Mouse (Mus musculus) kidney, adult 9 months (tissue): ENCODE results near the gene Car12.

Experiments used
- DNase-seq: peaks from one replicate; pipeline ENCODE4 v3.0.0; 2022

Car12 gene

DNA sequence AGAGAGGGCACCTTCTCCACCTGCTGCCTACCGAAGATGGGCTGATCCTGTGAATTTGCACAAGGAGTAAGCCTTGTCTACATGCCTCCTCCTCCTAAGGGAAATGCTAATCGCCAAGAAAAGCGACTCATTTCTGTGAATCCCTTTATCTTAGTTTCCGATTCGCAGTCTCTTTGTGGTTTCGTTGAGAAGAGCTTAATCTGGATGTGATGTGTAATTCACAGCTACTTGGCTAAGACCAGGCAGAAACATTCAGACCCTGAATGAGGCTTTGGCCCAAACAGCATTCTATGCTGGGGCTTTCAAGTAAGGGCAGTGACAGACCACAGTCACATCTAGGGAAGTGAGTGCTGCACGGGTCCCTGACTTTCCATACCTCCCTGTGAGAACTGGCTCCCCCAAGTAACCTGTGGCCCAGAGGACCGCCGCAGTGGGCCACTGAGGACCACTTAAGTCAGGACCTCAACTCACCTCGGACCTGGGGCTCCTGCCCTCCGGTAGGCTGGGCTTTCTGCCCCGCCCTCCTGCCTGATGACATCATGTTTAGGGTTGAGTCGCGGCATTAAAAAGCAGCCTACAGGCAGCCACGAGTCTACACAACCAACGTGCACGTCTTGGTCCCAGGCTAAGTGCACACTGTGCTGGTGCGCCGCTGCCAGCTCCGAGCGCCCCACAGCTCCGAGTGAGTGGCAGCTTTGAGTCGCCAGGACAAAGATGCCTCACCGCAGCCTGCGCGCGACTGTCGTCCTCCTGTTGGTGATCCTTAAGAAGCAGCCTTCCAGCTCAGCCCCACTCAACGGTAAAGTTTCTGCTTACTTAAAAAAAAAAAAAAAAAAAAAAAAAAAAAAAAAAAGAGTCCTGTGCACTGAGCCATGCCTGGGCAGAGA lies at the start of gene Car12:
TSS of gene Car12 (plus strand) at position 552 of the 887 bp plus-strand sequence.
- DNase-seq, result peak; percentile 74

DNA sequence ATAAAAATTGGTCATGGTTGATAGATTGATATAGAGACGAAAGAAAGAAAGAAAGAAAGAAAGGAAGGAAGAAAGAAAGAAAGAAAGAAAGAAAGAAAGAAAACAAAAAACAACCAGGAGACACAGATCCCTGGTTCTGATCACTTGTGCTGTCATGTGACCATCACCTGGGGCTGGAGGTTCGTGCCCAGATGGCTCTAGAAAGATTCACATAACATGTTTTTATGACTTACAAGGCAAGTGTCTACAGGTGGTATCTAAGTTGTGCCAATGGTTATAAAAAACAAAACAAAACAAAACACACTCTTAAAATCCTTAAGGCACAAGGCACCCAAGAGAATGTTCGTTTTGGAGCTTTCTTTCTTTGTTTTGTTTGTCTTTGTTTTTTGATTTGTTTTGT lies 49.7 kb upstream of the Car12 start:
- no peak for DNase-seq

DNA sequence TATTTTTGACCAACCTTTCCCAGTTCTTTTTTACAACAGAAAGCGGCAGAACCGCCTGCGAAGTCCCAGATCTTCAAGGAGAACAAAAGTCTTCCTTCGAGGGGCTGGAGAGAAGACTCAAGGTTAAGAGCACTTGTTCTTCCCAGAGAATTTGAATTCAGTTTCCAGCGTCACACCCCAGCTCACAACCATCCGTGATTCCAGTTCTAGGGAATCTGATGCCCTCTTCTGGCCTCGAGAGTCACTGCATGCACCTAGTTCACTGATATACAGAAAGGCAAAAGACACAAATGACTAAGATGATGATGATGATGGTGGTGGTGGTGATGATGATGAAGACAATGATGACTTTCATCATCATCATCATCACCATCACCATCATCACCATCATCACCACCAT lies 48.9 kb upstream of the Car12 start:
- DNase-seq, result no peak

DNA sequence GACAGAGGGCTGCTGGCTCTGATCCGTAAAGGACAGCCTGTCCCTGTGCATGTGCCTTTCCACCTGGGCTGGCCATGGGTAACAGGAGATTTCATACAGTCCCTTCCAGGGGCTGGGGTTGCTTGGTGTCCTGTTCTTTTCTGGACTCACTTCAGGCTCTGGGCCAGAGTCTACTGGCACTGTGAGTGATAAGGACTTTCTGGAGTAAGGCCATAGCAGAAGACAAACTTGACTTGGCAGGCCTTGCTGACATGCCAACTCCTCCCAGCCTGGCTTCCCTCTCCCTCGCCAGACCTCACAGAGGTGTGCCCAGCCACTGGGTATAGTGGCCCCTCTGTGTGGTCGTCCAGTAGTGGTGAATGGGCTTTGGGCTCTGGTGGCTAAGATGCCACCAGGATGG lies 47.3 kb upstream of the Car12 start:
- DNase-seq, result no peak

DNA sequence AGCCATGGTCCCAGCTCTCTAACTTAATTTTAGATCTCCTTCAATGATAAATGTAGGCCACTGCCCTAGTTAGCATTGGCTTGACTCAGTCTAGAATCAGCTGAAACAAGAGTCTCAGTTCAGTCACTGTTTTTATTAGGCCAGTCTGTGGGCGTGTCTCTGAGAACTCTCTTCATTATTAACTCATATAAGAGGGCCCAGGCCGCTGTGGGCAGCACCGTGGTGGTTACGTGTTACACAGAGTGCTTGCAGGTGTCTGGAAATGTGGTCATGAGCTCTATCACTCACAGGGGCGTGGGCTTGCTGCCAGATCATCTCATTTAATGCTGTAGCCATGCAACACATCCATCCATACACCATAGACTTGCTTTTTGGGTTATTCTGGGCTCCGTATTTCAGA lies 46.4 kb upstream of the Car12 start:
- no peak for DNase-seq

DNA sequence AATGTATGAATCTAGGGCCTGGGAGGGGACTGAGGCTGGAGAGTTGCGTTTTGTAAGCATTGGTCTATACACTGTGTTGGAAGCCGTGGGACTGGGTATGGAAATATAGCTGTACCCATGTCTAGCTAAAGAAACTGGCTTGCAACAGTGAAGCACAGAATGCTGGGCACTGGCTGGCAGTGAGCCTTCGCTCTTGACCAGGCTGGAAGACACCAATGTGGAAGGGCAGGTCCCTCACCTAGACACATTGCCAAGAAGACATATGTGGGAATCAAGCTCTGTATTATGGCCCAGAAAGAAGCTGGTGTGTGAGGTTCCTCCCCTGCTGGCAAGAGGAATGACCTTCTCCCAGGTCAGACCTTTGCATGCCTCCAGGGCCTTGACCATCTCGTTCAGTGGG lies 45.6 kb upstream of the Car12 start:
- no peak for DNase-seq

DNA sequence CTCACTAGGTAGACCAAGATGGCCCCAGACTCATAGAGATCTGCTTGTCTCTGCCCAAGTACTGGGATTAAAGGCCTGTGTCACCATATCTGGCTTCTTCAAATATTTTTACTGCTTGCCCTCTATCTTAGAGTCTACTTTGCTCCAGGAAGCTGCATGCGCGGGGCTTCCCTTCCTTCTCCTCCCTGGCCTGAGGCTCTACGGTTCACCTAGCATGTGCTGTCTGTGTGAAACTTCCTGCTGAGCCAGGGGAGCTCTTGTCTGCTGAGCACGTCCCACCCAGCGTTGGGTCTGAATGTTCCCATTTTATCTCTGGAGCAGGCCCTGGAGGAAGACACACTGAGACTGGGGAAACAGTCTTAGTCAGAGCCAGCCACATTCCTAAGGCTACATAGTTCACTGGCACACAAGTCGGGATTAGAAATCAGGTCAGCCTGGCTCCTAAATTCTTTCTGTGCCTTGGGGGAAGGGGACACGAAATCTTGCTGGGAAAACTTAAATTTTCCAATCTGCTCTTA lies 43.9 kb upstream of the Car12 start:
- DNase-seq, result no peak

DNA sequence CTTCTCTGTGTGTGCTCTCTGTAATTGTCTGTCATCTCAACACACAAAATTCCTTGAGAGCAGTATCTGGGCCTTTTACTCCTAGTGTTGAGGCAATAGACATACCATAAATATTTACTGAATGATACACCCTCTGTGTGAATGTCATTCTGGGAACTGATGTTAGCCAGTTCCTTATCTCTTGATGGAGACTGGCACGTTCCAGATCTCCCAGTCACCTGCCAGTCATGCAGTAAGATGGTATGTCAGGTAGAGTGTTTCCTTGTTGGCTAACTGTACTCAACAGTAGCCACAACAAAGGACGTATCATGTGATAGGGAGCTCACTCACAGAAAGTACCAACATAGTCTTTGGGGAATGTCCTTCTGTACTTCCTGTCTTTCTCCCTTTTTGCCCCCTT lies 39.7 kb upstream of the Car12 start:
- no peak for DNase-seq

DNA sequence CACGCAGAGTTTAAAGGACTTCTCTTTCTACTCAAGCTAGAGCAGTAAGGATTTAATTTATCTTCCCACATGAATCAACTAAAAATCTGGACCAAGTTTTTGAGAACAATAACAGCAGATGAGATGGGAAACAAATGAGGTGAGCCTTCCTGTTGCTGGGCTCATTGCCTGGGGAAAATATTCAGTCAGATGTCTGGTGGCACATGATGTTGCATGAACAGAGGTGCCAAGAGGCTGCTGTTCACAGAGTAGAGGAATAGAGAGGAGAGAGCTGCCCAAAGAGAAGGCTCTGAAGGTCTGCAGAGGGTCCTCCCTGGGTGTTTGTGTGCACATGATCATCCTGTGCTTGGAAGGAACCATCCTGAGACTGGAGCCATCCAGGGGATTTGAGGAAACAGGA lies 37.9 kb upstream of the Car12 start:
- no peak for DNase-seq

DNA sequence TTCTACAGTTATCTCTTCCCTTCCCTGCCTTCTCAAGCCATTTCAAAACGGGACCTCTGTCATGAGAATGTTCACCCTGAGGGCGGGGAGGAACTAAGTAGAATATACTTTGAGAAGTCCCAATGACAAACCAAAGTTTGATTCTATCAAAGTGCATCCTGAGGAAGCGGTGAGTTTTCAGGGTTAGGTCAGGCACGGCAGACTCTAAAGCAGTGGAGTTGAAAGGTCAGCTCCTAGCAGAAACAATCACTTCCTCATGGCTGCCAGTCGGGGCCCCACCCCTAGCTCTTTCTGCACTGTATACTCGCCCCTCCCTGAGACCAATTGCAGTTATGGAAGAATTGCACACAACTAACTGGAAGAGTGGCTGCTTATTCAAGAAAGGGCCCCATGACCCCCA lies 33.4 kb upstream of the Car12 start:
- DNase-seq, result no peak

DNA sequence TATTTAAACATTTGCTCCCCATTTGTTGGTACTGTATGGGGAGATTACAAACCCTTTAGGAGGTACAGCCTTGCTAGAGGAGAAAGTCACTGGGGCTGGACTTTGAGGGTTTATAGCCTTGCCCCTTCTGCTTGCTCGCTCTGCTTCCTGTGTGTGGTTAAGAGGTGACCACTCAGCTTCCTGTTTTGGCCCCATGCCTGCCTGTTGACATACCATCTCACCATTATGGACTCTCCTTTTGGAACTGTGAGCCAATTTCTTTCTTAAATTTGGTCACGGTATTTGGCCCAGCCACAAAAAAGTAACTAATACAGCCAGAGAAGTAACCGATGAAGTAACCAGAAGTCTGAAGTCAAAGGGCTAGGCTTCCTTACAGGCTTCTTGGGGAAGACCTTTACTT lies 30.7 kb upstream of the Car12 start:
- DNase-seq, result no peak

DNA sequence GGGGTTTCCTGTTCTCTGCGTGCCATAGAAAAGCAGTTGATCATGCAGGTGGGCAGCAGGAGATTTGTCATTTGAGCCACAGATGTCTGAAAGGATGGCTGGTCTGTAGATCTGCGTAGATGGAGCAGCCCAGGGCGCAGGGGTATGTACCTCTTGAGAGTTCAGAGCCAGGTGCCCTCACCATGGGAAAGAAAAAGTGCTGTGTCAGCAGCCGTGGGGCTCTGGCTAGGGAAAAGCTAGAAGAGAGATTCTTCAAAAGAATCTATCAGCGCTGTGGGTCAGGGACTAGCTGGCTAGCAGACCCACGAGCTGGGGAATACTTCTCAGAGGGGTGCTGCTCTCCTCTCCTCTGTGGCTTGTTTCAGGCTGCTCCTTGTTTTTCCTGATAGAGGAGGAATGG lies 27.8 kb upstream of the Car12 start:
- no peak for DNase-seq

DNA sequence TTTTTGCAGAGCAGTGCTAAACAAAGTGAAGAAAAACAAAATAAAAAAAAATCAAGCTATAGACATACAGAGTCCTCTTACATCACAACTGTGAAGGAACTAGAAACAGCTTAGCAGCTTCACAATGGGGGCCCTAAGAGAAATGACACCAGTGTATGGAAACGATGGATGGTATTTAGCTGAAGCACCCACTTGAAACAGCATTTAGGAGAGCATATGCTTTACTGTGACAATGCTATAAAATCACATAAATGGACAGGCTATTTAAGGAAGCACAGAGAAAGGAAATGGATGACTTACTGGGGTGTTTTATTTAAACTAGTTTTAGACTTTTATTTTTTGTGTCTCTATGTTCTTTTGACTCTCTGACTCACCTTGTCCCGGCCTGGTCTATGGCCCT lies 25.8 kb upstream of the Car12 start:
- DNase-seq, result no peak

DNA sequence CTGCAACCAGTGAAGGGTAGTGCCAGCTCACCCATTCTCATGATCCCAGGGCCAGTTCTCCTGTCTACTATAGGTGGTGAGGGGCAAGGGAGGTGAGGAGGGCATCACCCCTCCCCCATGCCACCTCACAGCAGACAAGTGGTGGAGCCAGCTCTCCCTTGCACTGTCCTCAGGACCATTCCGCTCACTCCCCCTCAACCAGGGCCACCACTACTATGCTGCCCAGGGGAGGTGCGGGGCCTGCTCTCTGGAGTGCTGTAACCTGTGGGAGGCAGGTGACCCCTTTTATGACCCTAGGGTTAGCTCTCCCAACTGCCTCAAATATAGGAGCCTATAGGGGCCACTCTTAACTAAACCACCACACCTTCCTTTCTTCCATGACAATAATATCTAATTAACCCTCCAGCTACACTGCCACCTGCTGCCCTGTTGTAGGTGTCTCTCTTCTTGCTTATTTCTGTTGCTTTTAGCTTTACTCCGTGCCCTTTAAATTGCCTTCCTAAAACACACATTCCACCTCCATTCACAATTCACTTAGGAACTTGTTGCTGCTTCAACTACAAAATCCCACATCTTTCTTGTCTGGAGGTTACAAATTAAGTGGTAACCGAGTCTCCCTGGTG lies 21.7 kb upstream of the Car12 start:
- no peak for DNase-seq

DNA sequence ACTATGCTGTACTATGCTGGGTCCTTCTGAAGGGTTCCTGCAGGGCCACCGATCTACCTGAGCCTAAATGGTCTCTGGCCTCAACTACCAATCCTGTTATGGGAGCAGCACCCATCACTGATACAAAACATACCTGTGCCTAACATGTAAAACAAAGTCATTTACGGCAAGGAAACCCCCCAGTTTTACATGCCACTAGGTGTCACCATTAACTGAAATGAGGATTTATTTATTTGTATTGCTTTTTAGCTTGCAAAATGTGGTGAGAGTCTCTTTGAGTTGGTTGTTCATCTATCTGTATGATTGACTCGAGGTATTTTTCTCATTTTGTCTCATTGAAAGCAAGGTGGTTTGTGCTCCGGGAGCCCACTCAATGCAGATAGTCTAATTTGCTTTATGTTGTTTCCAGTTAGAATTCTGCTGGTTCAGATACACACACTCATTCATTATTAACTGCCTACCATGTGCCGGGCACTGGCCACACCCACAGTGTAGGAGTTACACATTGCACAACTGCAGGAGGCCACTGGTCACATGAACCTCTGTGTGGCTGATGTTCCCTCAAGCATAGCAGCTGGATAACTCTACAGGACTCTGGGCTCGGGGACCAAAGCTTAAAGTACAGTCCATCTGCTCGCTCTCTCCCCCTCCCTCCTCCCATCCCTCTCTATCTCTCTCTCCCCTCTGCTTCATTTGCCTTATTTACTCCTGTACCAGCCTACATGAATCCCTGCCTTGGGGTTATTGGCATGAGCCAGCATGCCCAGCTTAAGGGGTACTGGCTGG lies 15.9 kb upstream of the Car12 start:
- DNase-seq, result peak; percentile 97

DNA sequence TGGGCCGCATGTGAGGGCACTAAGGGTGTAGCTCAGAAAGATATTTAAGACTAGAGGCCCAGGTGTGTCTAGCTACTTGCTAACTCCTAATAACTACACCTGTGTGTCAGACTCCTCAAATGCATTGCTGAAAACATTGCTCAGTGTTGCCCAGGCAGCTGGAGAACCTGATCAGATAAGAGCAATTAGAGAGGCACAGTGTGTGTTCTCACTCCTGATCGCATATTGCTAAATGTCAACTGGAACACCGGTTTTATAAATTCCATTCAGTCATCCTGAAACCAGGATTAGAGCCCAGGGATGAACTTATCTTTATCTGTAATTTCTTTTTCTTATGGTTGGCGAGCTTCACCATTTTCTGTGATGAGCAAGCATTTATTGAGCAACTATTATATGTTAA lies 13.7 kb upstream of the Car12 start:
- DNase-seq, result no peak

DNA sequence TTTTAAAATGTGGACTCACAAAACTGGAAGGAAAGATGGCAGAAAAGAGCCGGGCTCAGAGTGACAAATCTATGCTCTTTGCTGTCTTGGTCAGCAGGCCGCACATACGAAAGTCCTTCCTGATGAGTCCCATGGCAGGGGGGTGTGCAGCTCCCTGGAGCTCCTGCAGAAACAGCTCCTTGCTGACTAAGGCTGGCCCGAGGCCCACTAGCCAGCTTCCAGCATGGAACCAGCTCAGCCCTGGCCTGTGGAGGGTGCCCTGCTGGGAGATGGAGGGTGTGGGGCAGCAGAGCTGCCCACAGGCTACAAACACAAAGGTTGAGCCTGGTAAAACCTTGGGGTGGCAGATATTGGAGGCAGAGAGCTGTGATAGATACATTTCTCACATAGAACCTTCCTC lies 10.5 kb upstream of the Car12 start:
- peak; percentile 40 for DNase-seq

DNA sequence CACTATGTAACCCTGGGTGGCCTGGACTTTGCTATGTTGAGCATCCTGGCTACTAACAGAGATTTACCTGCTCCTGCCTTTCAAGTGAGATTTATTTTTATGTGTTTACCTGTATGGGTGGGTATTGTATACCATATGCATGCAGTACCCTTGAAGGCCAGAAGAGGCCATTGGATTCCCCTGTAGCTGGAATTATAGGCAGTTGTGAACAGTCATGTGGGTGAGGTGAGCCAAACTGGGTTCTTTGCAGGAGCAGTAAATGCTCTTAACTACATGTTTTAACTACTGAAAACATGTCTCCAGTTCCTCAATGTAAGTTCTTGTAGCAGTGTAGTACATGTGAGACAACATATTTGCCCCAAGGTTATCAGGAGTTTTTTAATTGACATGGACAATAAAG lies 8.1 kb upstream of the Car12 start:
- DNase-seq, result no peak

DNA sequence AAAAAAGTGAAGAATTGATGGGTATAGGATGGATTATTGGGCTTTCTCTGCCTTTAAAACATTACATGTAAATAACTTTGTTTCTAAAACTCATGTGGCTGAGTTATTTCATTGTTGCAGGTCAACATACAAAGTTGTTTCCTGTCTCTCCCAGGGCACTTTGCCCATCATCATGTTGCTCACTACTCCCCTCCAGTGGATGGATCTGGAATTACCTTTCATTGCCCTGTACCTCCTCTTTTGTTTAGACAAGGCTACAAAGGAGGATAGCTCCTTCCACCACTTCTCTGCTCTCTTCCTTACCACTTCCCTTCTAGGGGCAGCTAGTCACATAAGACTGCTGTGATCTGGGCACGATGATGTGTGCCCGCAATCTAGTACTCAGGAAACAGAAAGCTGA lies 7.7 kb upstream of the Car12 start:
- DNase-seq, result peak; percentile 93

DNA sequence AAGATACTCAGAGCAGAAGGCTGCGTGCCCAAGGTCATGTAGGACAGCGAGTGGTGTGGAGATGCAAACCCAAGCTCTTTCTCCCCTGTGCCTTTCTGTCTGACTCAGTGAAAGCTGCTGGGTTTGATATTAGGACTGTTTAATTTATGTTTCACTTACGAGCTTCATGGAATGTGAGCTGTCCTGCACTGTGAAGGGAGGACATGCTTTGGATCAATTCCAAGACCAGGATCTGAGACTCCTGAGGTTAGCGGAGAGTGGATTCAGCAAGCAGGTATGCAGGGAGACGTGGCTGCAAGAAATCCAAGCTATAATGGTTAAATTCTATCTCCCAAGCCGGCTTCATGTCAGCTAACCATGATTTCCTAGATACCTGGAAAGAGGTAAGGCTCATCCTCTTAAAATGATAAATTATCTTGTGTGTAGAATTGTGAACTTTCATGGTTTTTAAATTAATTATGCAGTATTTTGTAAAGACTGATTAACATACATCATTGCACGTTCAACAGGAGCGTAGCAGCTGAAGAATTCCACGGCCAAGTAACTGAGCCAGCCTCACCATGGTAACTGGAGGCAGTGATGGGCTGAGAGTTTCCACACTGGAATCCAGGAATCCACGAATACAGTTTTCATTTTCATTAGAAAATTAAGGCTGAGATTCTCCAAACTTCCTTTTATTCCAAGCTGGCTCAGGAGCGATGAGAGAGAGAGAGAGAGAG lies 5.3 kb upstream of the Car12 start:
- no peak for DNase-seq

DNA sequence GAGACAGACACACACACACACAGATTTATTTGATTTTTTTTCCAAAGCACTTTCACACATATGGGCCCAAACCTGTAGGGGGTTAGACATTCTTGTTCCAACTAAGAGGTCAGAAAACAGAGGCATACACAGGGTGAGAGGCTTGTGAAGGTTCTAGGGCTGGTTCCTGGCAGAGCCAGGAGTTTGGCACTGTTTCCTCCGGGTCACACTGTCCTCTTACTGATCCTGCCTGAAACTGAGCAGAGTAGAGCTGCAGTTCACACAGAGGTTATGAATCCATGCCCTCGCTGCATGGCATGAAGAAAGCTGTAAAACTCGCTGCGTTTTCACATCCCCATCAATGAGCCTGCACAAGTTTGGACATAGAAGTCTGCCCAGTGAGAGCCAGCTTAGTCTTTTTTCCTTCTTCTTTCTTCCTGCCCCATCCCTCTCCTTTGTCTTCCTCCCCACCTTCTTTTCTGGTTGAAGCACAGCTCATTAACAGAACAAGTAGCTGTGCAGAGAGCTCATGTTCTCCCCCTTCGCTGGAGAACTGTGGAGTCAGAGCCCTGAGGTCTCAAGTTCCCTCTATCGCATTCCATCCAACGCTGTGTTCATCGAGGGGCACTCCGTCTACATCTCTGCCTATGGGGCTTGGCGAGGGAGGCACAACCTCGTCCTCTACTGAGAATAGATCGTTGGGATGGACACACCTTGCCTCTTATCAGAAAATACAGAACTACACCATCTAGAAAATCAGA lies 4.5 kb upstream of the Car12 start:
- peak; percentile 73 for DNase-seq

DNA sequence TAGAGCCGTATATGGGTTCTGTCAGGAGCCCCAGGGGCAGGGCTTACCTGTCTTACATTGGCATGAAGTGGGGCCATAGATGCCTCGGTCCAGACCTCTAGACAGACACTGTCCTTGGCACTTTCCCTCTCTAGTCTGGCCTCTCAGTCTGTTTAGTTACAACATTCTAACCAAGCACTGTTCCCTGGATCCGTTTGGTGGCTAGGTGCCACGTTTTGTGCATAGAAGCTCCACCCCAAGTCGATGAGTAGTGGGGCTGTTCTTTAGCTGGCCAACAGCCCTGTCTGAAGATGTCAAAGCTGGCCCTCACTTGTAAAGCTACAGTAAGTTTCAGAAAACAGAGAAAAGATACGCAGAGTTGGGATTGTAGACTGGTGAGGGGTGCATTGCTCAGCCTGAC lies 2.9 kb upstream of the Car12 start:
- DNase-seq, result no peak
